Mouse (Mus musculus): ENCODE measurements at regions not wholly inside any gene's neighbourhood (a gene's known extent, or its start where the extent isn't known, plus 50 kb on each side); places are given as distances from the start of the nearest gene placed in this dataset.
"Not testable (repeated sequence)": the region's sequence is repeated elsewhere in the genome, so short reads cannot be mapped to it uniquely, and the experiment has no call there.

- H3K4me3 ChIP-seq (ENCODE audit: insufficient read depth in 1 of 2, low read depth in 1 of 2, low read length in 2 of 2, poor library complexity in 1 of 2, severe bottlenecking in 1 of 2): no peak overlapping the region
- peak; percentile 43 for DNase-seq (ENCODE audit: low read depth, low spot score)
- in situ Hi-C loops (cut with MboI; ENCODE audit: low sequenced_read_pairs in 2 of 2, unreplicated experiment in 2 of 2): no loop called here
These were observed 78.1 kb downstream of the Foxa2 start for GRCm38 (mm10) chr2:147968671-147969070.

GRCm38 (mm10) chr2:147967829-147968529 is 78.8 kb downstream of the Foxa2 start:
- no peak for DNase-seq (ENCODE audit: low read depth, low spot score)
- Histone ChIP-seq H3K36me3 (ENCODE audit: control insufficient read depth, insufficient read depth, low read length, poor library complexity, severe bottlenecking) (no peaks in the 10 kb centered on the region), H3K27ac (ENCODE audit: insufficient read depth, low read depth, low read length, poor library complexity, severe bottlenecking) (no peak overlapping the region), H3K4me1 (ENCODE audit: control insufficient read depth in 2 of 2, insufficient read depth in 2 of 2, low read length in 2 of 2, poor library complexity in 1 of 2) (peaks cover 0 to 7% of the 10 kb centered on the region in 2 experiments; a peak in 1 of 4 replicates), H3K9ac (ENCODE audit: insufficient read depth, low read depth, low read length, poor library complexity, severe bottlenecking) (no peak overlapping the region), H3K9me3 (ENCODE audit: control insufficient read depth, insufficient read depth, low read depth, low read length) (no peaks in the 10 kb centered on the region), H3K4me3 (ENCODE audit: insufficient read depth in 1 of 2, low read depth in 1 of 2, low read length in 2 of 2, poor library complexity in 1 of 2, severe bottlenecking in 1 of 2) (no peak overlapping the region)
- no peak for TF ChIP-seq ZNF384 (IDR thresholded peaks at IDR 0.05; ENCODE audit: low read depth, low read length)
- TF ChIP-seq CHD2 (IDR thresholded peaks at IDR 0.05; ENCODE audit: low read depth, low read length): no peak
- TF ChIP-seq HCFC1 (IDR thresholded peaks at IDR 0.05; ENCODE audit: borderline replicate concordance, insufficient read depth, low read length): no peak
- no peak for TF ChIP-seq MAFK (IDR thresholded peaks at IDR 0.05; ENCODE audit: insufficient read depth, low read depth, low read length)
- no peak for TF ChIP-seq ZC3H11A (IDR thresholded peaks at IDR 0.05; ENCODE audit: borderline replicate concordance, low read depth, low read length)
- in situ Hi-C loops (cut with MboI; ENCODE audit: low sequenced_read_pairs in 2 of 2, unreplicated experiment in 2 of 2): no loop called here

More at GRCm38 (mm10) chr2:147968671-147969070, 78.1 kb downstream of the Foxa2 start:
- Histone ChIP-seq H3K9ac (ENCODE audit: insufficient read depth, low read depth, low read length, poor library complexity, severe bottlenecking) (no peak overlapping the region), H3K36me3 (ENCODE audit: control insufficient read depth, insufficient read depth, low read length, poor library complexity, severe bottlenecking) (no peaks in the 10 kb centered on the region), H3K27ac (ENCODE audit: insufficient read depth, low read depth, low read length, poor library complexity, severe bottlenecking) (no peak overlapping the region), H3K4me1 (ENCODE audit: control insufficient read depth in 2 of 2, insufficient read depth in 2 of 2, low read length in 2 of 2, poor library complexity in 1 of 2) (peaks cover 0 to 7% of the 10 kb centered on the region in 2 experiments; a peak in 1 of 4 replicates), H3K9me3 (ENCODE audit: control insufficient read depth, insufficient read depth, low read depth, low read length) (no peaks in the 10 kb centered on the region)
- TF ChIP-seq CHD2 (IDR thresholded peaks at IDR 0.05; ENCODE audit: low read depth, low read length): no peak
- no peak for TF ChIP-seq ZC3H11A (IDR thresholded peaks at IDR 0.05; ENCODE audit: borderline replicate concordance, low read depth, low read length)
- TF ChIP-seq HCFC1 (IDR thresholded peaks at IDR 0.05; ENCODE audit: borderline replicate concordance, insufficient read depth, low read length): no peak
- TF ChIP-seq MAFK (IDR thresholded peaks at IDR 0.05; ENCODE audit: insufficient read depth, low read depth, low read length): no peak

DNA sequence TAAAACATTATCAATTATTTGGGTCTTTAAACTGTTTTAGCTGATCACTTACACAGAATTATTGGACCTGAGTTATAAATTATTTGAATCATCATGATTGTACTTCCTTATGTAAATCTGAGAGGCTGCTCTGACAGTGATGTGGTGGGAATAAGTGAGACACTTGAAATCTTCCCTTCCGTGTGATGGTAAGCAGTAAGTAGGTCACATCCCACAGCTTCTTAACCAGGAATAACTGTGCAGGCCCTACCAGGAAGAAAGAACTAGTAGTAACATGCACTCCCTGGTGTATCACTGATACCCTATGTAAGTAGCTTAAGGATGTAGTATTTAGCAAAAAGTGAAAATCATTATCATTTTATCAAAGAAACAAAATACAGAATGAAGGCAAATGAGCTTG is 83.5 kb downstream of the Foxa2 start:
- H3K4me1 ChIP-seq (ENCODE audit: control insufficient read depth in 2 of 2, insufficient read depth in 2 of 2, low read length in 2 of 2, poor library complexity in 1 of 2); H3K27ac ChIP-seq (ENCODE audit: insufficient read depth, low read depth, low read length, poor library complexity, severe bottlenecking); H3K9ac ChIP-seq (ENCODE audit: insufficient read depth, low read depth, low read length, poor library complexity, severe bottlenecking); H3K36me3 ChIP-seq (ENCODE audit: control insufficient read depth, insufficient read depth, low read length, poor library complexity, severe bottlenecking); H3K4me3 ChIP-seq (ENCODE audit: insufficient read depth in 1 of 2, low read depth in 1 of 2, low read length in 2 of 2, poor library complexity in 1 of 2, severe bottlenecking in 1 of 2); DNase-seq (ENCODE audit: low read depth, low spot score); H3K9me3 ChIP-seq (ENCODE audit: control insufficient read depth, insufficient read depth, low read depth, low read length); in situ Hi-C loops (cut with MboI; ENCODE audit: low sequenced_read_pairs in 2 of 2, unreplicated experiment in 2 of 2): not testable (repeated sequence)

- in situ Hi-C loops (cut with MboI; ENCODE audit: low sequenced_read_pairs in 2 of 2, unreplicated experiment in 2 of 2): no loop called here
- no peaks in the 10 kb centered on the region for H3K4me1 ChIP-seq (ENCODE audit: control insufficient read depth in 2 of 2, insufficient read depth in 2 of 2, low read length in 2 of 2, poor library complexity in 1 of 2)
- H3K9me3 ChIP-seq (ENCODE audit: control insufficient read depth, insufficient read depth, low read depth, low read length): no peaks in the 10 kb centered on the region
- DNase-seq (ENCODE audit: low read depth, low spot score): no peak
- no peaks in the 10 kb centered on the region for H3K36me3 ChIP-seq (ENCODE audit: control insufficient read depth, insufficient read depth, low read length, poor library complexity, severe bottlenecking)
- no peak overlapping the region for H3K4me3 ChIP-seq (ENCODE audit: insufficient read depth in 1 of 2, low read depth in 1 of 2, low read length in 2 of 2, poor library complexity in 1 of 2, severe bottlenecking in 1 of 2)
- TF ChIP-seq CHD2 (IDR thresholded peaks at IDR 0.05; ENCODE audit: low read depth, low read length): no peak
- no peak for TF ChIP-seq HCFC1 (IDR thresholded peaks at IDR 0.05; ENCODE audit: borderline replicate concordance, insufficient read depth, low read length)
- no peak for TF ChIP-seq MAFK (IDR thresholded peaks at IDR 0.05; ENCODE audit: insufficient read depth, low read depth, low read length)
- TF ChIP-seq ZC3H11A (IDR thresholded peaks at IDR 0.05; ENCODE audit: borderline replicate concordance, low read depth, low read length): no peak
- no peak for TF ChIP-seq ZNF384 (IDR thresholded peaks at IDR 0.05; ENCODE audit: low read depth, low read length)
- H3K27ac ChIP-seq (ENCODE audit: insufficient read depth, low read depth, low read length, poor library complexity, severe bottlenecking): no peak overlapping the region
- H3K9ac ChIP-seq (ENCODE audit: insufficient read depth, low read depth, low read length, poor library complexity, severe bottlenecking): no peak overlapping the region
These were observed 85.1 kb downstream of the Foxa2 start for GRCm38 (mm10) chr2:147961633-147962032.

DNA sequence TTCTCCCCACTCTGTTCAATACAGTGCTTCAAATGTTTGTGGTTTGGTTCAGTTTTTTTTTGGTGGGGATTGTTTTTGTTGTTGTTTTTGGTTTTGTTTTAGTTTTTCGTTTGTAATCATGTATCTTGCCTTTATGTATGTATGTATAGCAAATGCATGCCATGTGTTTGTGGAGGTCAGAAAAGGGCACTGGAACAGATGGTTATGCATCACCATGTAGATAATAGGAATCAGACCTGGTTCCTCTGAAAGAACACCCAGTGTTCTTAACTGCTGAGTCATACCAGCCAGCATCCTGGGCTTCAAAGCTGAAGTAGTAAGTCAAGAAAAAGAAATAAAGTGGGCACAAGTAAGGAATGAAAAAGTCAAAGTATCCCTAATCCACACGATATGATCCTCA is 92.6 kb downstream of the Foxa2 start:
- TF ChIP-seq CHD2 (IDR thresholded peaks at IDR 0.05; ENCODE audit: low read depth, low read length): no peak
- TF ChIP-seq MAFK (IDR thresholded peaks at IDR 0.05; ENCODE audit: insufficient read depth, low read depth, low read length): no peak
- no peak for TF ChIP-seq HCFC1 (IDR thresholded peaks at IDR 0.05; ENCODE audit: borderline replicate concordance, insufficient read depth, low read length)
- TF ChIP-seq ZC3H11A (IDR thresholded peaks at IDR 0.05; ENCODE audit: borderline replicate concordance, low read depth, low read length): no peak
- no peak for TF ChIP-seq ZNF384 (IDR thresholded peaks at IDR 0.05; ENCODE audit: low read depth, low read length)
- no peak for DNase-seq (ENCODE audit: low read depth, low spot score)
- Histone ChIP-seq H3K36me3 (ENCODE audit: control insufficient read depth, insufficient read depth, low read length, poor library complexity, severe bottlenecking) (no peaks in the 10 kb centered on the region), H3K9ac (ENCODE audit: insufficient read depth, low read depth, low read length, poor library complexity, severe bottlenecking) (no peak overlapping the region), H3K9me3 (ENCODE audit: control insufficient read depth, insufficient read depth, low read depth, low read length) (no peaks in the 10 kb centered on the region), H3K4me1 (ENCODE audit: control insufficient read depth in 2 of 2, insufficient read depth in 2 of 2, low read length in 2 of 2, poor library complexity in 1 of 2) (no peaks in the 10 kb centered on the region), H3K4me3 (ENCODE audit: insufficient read depth in 1 of 2, low read depth in 1 of 2, low read length in 2 of 2, poor library complexity in 1 of 2, severe bottlenecking in 1 of 2) (no peak overlapping the region), H3K27ac (ENCODE audit: insufficient read depth, low read depth, low read length, poor library complexity, severe bottlenecking) (no peak overlapping the region)
- in situ Hi-C loops (cut with MboI; ENCODE audit: low sequenced_read_pairs in 2 of 2, unreplicated experiment in 2 of 2): no loop called here
